In the genomic region with DNA sequence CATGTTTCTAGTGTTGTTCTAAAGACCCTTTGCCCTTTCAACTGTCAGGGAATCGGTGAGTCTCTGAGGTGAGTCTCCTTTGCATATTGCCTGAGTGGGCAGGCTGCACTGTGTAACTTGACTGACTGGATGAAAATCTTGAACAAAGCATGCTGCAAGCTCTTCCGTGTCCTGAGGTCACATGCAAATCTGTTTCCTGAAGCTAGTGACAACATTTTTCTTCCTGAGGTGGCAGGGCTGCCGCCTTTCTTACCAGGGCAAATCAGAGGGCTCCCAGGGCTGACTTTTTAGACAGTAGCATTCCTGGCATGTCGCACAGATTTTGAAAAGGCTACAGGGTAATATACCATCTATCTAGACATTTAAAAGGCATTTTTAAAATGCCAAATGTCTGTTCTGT, we compare ENCODE assay signal across 21 mouse cellular contexts.
"Had no signal": no experiment of that assay in that cellular context is flagged by ENCODE, and none has a peak within 500 bp of the region (broad histone marks: within the 10 kb centered on the region; RNA-seq: fewer than 3 reads in every experiment).

No protein-coding gene starts in this region.

- H3K27ac ChIP-seq: kidney, embryonic 15.5 days; limb, embryonic 10.5 days; limb, embryonic 13.5 days; liver, embryonic 12.5 days; liver, embryonic 15.5 days; lung, embryonic 15.5 days; midbrain, embryonic 10.5 days; midbrain, embryonic 13.5 days had no signal

- H3K27me3 ChIP-seq: kidney, embryonic 15.5 days; limb, embryonic 13.5 days; liver, embryonic 12.5 days; liver, embryonic 15.5 days; lung, embryonic 15.5 days; midbrain, embryonic 13.5 days had no signal

- H3K36me3 ChIP-seq: kidney, embryonic 15.5 days; limb, embryonic 10.5 days; limb, embryonic 13.5 days; liver, embryonic 12.5 days; liver, embryonic 15.5 days; lung, embryonic 15.5 days; midbrain, embryonic 10.5 days; midbrain, embryonic 13.5 days had no signal

- H3K4me1 ChIP-seq: limb, embryonic 13.5 days; liver, embryonic 12.5 days; liver, embryonic 15.5 days; lung, embryonic 15.5 days; midbrain, embryonic 13.5 days had no signal

- ATAC-seq: liver, embryonic 12.5 days; midbrain, embryonic 13.5 days; midbrain, embryonic 16.5 days had no signal

- H3K4me2 ChIP-seq: kidney, embryonic 15.5 days; limb, embryonic 13.5 days; liver, embryonic 12.5 days; liver, embryonic 15.5 days; lung, embryonic 15.5 days; midbrain, embryonic 13.5 days had no signal

- DNase-seq: kidney, adult 8-10 months; kidney, postnatal 10 days; kidney, postnatal 36 days; layer of hippocampus, adult 9-11 months; liver; lung, adult 18-20 months; lung, postnatal 10 days; lung, postnatal 36 days; thymus, adult 18-20 months; thymus, postnatal 36 days had no signal

- H3K9ac ChIP-seq: kidney, embryonic 15.5 days; limb, embryonic 13.5 days; liver, embryonic 12.5 days; liver, embryonic 15.5 days; lung, embryonic 15.5 days; midbrain, embryonic 13.5 days had no signal

- H3K9me3 ChIP-seq: kidney, embryonic 15.5 days; limb, embryonic 10.5 days; limb, embryonic 13.5 days; liver, embryonic 12.5 days; liver, embryonic 15.5 days; lung, embryonic 15.5 days; midbrain, embryonic 10.5 days; midbrain, embryonic 13.5 days had no signal

- H3K4me3 ChIP-seq: kidney, embryonic 15.5 days; limb, embryonic 10.5 days; limb, embryonic 13.5 days; liver, embryonic 12.5 days; liver, embryonic 15.5 days; lung, embryonic 15.5 days; megakaryocyte, embryonic 14.5 days; midbrain, embryonic 10.5 days; midbrain, embryonic 13.5 days; myocyte had no signal
